Mouse (Mus musculus): ENCODE results near the gene Enox2.
"Not testable (repeated sequence)": the region's sequence is repeated elsewhere in the genome, so short reads cannot be mapped to it uniquely, and the experiment has no call there.

Enox2 gene

DNA sequence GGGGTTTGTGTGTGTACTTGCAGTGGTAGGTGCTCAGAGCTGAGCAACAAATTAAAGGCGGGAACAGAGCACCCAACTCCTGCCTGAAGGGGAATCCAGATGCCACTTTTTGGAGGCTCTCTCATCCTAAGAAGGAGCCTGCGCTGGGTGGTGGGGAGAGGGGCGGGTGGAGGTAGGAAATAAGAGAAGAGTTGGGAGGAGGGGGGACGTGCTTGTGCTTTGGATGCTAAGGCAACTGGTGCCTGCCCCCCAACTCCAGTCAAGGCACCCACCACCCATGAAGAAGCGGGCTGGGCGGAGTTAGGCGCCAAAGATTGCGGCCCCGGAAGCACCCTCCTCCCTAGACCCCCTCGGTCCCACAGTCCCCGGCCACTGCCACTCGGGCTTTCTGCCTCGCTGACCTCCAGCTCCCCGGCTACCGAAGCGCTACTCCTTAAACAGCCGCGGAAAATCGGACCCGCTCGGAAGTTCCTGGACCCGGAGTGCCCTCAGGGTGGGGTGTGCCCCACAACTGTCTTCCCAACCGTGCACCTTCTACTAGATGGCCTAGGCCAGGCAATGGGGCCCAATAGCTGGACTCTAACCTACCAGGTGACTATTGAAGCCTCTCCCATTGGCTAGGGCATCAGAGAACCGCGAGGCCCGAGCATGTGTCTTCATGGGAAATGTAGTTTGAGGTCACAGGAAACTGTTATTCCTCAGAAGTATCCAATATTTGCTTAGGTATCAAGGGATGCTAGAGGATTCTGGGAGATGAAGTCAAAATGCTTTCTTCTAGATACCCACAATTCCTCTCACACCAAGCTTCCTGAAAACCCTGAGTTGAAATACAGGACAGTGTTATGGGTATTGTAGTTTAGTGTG is at the start of gene Enox2:
TSS of gene Enox2 (minus strand) at position 560 of the 864 bp plus-strand sequence.
- peak; percentile 53 for DNase-seq (ENCODE audit: extremely low spot score, low read depth, low spot score)

DNA sequence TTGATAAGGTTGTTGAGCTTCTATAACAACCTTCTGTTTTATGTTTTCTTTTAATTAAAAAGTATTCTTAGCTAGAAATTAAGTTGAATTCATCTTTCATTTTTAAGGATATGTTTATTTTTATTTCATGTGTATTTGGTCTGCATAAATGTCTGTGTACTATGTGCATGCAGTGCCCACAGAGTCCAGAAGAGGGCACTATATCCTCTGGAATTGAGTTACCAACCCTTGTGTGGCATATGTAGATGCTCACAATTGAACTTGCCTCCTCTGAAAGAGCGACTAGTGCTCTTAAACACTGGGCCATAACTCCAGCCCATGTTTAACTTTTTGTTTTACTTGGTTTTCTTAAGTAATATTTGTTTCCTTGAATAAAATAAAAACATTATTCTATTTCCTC is 21.4 kb upstream of the Enox2 start:
- DNase-seq (ENCODE audit: extremely low spot score, low read depth, low spot score): no peak

DNA sequence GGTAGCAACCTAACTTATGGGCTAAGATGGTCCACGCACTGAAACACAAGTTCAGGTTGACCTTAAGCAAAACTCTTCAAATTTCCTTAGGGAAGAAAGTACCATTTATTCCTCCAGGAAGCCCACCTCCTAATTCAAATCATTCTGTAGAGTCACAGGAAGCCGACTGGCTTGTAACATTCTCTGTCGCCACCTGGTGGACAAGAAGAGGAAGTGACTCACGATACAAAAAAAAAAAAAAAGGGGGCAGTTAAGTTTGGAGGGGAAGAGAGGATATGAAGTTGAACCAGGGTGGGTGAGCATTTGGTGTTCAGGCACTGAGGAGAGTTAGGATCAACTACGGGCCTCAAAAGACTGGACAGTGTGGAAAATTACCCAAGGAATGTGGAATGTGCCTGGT is 18.6 kb upstream of the Enox2 start:
- no peak for DNase-seq (ENCODE audit: extremely low spot score, low read depth, low spot score)

GRCm38 (mm10) chrX:49279918-49280586 is 8.0 kb downstream of the Enox2 start:
- DNase-seq (ENCODE audit: extremely low spot score, low read depth, low spot score): no peak

DNA sequence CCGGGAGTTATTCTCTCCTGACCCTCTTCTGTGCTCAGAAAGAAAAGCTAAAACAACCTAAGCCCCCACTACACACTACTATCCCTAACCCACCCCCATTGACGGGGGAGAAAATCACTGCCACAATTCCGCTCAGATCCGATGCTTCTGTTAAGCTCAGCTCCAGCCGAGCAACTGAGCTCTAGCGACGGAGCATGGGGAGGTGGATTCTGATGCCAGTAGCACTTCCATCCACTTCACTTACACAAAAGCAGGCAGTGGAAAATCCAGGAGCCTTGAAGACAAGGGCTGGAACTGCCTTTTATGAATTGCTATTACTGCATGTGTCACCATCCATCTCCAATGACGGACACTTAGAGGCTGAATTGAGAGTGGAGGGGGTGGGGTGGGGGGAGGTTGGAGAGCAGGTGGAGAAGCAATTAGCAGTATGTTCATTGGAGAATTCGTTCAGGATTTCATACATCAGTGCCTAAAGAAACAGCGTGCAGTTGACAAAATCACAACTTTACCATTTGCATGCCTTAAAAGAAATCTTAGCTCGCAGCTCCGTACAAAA is 14.5 kb downstream of the Enox2 start:
- DNase-seq (ENCODE audit: extremely low spot score, low read depth, low spot score): no peak

- no peak for DNase-seq (ENCODE audit: extremely low spot score, low read depth, low spot score)
Observed at GRCm38 (mm10) chrX:49250816-49251215, 37.2 kb downstream of the Enox2 start.

GRCm38 (mm10) chrX:49225792-49226426 is 62.1 kb downstream of the Enox2 start:
- DNase-seq (ENCODE audit: extremely low spot score, low read depth, low spot score): no peak

GRCm38 (mm10) chrX:49216422-49216821 is 71.6 kb downstream of the Enox2 start:
- DNase-seq (ENCODE audit: extremely low spot score, low read depth, low spot score): no peak

- DNase-seq (ENCODE audit: extremely low spot score, low read depth, low spot score): no peak
Observed at GRCm38 (mm10) chrX:49196386-49196785, 91.7 kb downstream of the Enox2 start.

DNA sequence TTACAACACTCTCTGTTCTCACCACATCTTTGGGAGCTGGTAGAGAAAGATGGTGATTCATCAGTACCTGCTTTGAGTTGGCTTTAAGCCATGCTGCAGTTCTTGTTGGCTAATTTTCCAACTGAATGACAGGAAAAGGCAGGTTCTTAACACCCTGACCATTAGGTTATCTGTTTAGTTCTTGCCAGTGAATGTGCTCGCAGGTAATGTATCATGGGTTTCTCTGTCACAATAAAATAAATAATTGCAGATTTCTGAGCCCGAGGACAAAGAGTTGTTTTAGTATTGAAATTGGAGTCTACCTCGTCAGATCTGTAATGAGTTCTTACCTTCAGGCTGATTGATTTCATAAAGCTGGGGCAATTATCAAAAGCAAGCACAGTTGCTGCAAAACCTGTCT is 106.9 kb downstream of the Enox2 start:
- no peak for DNase-seq (ENCODE audit: extremely low spot score, low read depth, low spot score)

- no peak for DNase-seq (ENCODE audit: extremely low spot score, low read depth, low spot score)
Observed at GRCm38 (mm10) chrX:49178670-49179069, 109.4 kb downstream of the Enox2 start.

DNA sequence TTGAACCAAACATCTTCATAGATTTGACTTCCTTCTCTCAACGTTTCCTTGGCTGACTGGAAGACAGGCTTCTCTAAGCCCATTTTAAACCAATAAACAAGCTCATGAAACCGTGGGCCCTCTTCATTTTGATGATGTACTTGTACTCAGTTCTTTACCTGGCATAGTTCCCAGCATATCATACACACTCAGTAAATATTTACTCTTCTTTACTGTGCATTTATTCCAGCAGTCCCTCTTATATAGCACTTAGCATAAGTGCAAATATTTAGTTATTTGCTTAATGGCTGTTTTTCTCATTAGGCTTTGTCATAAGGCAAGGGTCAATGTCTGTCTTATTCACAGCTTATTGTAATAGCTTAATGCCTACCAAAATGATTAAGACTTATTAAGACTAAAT is 133.8 kb downstream of the Enox2 start:
- no peak for DNase-seq (ENCODE audit: extremely low spot score, low read depth, low spot score)

DNA sequence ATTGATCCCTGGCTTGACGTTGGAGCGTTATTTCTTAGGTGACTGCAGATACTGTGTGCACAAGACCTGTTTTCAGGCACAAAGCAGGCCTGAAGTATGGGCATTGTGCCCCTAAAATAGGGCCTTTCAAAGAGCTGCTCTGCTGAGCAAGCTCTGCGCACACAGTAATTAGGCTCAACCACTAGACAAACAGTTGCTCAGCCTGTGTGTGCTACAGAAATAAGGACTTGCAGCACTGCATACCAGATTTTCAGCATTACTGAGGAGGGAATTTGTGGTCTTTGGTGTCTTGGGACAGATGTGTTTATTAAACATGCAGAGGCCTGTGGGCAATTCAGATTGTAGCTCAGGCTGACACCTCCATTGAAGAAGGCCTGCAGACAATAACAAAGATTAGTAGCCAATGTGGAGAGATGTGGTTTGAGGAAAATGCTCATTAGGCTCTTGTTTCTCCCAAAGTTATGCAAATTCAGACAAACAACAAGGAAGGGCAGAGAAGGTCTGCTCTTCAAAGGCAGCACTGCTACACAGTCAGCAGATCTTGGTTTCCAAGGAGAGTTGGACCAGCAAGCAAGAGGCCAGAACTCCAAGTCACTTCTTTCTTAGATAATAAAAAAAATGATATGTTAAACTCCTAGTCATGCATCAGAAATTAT is 163.2 kb downstream of the Enox2 start:
- DNase-seq (ENCODE audit: extremely low spot score, low read depth, low spot score): no peak

- no peak for DNase-seq (ENCODE audit: extremely low spot score, low read depth, low spot score)
Observed at GRCm38 (mm10) chrX:49116465-49116864, 171.6 kb downstream of the Enox2 start.

DNA sequence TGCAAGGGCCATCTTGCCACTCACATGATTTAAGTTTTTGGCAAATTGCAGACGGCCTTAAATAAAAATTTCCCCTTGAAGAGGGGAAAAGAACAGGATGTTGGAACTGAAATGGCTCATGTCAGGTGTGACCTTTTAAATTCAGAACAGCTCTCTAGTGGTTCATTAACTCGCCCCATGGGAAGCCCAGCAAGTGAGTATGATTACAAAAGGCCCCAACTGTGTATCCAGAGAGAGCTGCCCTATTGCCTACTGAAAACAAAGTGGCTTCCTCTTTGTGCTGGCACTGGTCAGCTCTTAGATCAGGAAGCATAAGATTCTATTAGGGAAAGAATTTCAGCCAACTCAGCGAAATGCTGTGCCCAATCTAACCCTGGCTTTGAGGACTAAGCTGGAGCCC is 175.6 kb downstream of the Enox2 start:
- DNase-seq (ENCODE audit: extremely low spot score, low read depth, low spot score): no peak

DNA sequence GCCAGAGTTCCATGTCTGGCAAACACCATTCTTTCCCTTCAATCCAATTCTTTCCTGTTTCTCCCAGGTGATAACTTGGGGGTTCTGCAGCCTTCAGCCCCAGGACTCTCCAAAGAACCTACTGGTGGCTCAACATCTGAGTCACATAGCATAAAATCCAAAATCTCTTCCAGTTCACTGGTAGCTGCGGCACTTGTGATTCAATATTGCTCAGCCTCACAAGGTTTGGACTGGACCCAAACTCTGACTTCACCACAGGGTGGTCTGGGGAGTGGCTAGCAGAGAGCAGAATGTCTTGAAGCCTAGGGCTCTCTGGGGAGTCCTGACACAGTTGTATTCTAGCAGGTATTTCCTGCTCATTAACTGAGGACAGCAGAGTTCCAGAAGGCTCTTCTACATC is 187.5 kb downstream of the Enox2 start:
- not testable (repeated sequence) for DNase-seq (ENCODE audit: extremely low spot score, low read depth, low spot score)

GRCm38 (mm10) chrX:49096249-49096648 is 191.8 kb downstream of the Enox2 start:
- no peak for DNase-seq (ENCODE audit: extremely low spot score, low read depth, low spot score)

GRCm38 (mm10) chrX:49075055-49075454 is 213.0 kb downstream of the Enox2 start:
- DNase-seq (ENCODE audit: extremely low spot score, low read depth, low spot score): no peak

GRCm38 (mm10) chrX:49073563-49073962 is 214.5 kb downstream of the Enox2 start:
- no peak for DNase-seq (ENCODE audit: extremely low spot score, low read depth, low spot score)

DNA sequence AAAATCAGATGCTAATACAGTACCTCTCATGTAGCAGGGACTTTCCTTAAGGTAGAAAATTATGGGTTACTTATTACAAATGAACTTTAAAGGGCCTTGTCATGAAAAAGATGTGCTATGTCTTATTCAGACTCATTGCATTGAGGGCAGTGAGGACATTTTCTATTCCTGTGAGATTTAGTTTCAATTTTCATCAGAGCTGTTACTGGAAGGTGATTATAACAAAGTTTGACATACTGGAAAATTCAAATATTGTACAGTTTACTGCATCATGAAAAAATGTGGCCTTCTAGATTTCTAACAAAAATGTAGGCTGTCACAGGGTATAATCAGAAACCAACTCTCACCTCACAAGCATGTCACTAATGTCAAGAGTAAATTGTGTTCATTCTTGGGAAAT is 242.9 kb downstream of the Enox2 start:
- no peak for DNase-seq (ENCODE audit: extremely low spot score, low read depth, low spot score)

DNA sequence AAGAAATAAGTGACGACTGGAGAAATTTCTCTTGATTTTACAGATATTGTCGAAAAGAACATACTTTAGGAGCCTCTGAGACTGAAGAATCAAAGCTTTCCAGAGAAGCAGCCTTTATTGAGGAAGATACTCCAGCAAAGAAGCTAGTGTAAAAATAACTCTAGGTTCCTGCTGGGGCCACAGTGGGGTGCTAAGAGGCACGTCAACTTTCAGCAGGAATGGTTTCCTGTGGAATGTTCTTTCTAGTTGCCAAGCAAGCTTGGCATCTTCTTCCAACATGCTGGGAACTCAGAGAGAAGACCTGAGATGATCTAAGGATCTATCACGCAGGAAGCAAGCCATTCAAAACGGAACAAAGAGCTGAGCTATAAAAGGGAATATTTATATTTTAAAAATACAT is 278.3 kb downstream of the Enox2 start:
- DNase-seq (ENCODE audit: extremely low spot score, low read depth, low spot score): no peak

Measured in hindlimb bud, embryonic 11.5 days (tissue).